Mouse (Mus musculus): Measurements from ENCODE around the gene Havcr1. TPM values are rescaled to one million over a fixed set of nuclear protein-coding genes. Genes with fewer than 3 reads are reported as not detected.
"Not testable (repeated sequence)": the region's sequence is repeated elsewhere in the genome, so short reads cannot be mapped to it uniquely, and the experiment has no call there.

The Havcr1 gene
- not detected for total RNA-seq (2021)
- long read RNA-seq, experiment 1 = 0 reads
- long read RNA-seq, experiment 2 = 0 reads

DNA sequence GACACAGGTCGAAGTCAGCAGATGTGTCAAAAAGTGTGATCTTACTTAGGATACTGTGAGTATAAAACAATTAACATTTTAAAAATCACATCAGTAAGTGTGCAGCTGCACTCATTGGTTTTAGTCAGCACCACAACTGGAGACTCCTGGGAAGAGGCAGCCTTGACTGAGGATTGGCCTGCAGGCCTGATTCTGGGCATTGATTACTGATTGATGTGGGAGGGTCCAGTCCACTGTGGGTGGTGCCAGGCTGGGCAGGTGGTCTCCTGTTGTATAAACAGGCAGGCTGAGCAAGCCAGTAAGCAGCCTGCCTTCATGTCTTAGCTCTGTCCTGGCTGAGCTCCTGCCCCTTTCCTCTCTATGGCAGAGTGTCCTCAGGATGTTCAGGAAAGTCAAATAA is at the start of gene Havcr1:
Havcr1 (plus strand) TSS at position 5 of the 400 bp plus-strand sequence.
- intact Hi-C loops (cut with DNase I) = loop anchor here (10.0 kb wide), 1 partner anchor 1320 kb away; no protein-coding TSS in a partner anchor

DNA sequence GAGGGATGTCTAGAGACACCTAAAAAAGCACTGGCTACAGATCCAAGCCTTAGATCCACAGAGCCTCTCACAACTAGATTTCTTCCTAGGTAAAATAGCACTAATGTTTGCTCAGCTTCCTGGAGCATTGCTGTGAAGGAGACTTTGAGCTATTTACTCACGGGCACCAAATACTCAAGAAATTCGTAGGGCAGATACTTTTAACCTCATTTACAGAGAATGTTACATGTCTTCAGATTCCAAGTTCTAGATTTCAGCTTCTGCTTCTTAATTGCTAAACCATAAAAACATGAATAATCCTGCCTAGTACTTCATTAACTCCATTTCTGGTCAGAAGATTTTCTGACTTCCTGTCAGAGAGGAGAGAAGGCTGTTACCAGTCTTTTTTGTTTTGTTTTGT is 44.7 kb upstream of the Havcr1 start:
- intact Hi-C loops (cut with DNase I) = no loop called here
- no peak for DNase-seq (ENCODE audit: extremely low spot score in 1 of 2, low spot score in 2 of 2)
- TF ChIP-seq CTCF (IDR thresholded peaks at IDR 0.05) = no peak
- Histone ChIP-seq H3K4me3 (no peak overlapping the region), H3K27ac (no peak overlapping the region)

More for the DNA sequence above, at the start of gene Havcr1:
- not testable (repeated sequence) for H3K27ac ChIP-seq; DNase-seq (ENCODE audit: extremely low spot score in 1 of 2, low spot score in 2 of 2); H3K4me3 ChIP-seq

DNA sequence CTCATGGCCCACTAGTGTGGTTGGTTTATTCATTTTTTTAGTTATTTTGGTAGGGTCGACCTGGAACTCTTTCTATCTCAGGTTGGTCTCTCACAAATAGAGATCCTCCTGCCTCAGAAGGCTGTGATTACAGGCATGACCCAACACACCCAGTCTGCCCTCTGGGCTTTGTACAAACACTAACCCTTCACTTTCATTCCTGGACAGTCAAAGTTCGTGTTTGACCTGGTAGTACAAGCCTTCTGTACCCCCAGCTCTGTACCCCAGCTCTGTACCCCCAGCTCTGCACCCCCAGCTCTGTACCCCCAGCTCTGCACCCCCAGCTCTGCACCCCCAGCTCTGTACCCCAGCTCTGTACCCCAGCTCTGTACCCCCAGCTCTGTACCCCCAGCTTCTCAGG is 39.0 kb upstream of the Havcr1 start:
- H3K4me3 ChIP-seq; intact Hi-C loops (cut with DNase I); DNase-seq (ENCODE audit: extremely low spot score in 1 of 2, low spot score in 2 of 2); H3K27ac ChIP-seq: not testable (repeated sequence)

DNA sequence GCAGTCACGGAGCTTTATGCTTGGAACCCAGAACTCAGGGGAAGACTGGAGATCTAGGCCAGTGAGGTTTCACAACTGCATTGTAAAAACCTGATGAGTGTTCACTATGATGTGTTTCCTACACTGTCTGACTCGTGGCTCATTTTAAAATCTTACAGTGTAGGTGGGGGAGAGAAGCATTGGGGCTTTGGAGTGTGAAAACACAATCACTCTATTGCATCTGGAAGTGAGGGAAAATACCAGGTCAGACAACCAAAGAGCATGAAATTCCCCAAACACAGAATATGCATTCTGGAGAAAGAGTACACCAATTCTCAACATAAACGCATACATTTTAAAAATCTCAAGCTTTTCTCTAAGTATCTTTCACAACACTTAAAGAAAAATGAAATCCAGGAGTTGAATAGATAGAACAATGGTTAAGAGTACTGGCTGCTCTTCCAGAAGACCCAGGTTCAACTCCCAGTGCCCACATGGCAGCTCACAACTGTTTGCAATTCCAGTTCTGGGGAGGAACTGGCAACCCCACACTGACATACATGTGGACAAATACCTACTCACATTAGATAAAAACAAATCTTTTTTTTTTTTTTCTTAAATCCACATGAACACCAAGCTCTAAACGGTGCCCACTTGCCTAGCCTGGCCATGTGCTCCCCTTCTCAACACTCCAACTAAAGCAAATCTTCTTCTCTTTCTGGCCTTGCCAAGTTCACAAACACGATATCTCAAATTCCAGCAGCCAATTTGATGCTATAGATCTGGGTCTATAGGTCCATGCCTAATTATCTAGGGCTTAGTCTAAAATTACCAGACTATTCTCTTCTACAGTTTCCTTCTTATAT is 37.2 kb upstream of the Havcr1 start:
- H3K4me3 ChIP-seq = no peak overlapping the region
- H3K27ac ChIP-seq = no peak overlapping the region
- DNase-seq (ENCODE audit: extremely low spot score in 1 of 2, low spot score in 2 of 2) = no peak
- intact Hi-C loops (cut with DNase I) = no loop called here
- no peak for TF ChIP-seq CTCF (IDR thresholded peaks at IDR 0.05)

DNA sequence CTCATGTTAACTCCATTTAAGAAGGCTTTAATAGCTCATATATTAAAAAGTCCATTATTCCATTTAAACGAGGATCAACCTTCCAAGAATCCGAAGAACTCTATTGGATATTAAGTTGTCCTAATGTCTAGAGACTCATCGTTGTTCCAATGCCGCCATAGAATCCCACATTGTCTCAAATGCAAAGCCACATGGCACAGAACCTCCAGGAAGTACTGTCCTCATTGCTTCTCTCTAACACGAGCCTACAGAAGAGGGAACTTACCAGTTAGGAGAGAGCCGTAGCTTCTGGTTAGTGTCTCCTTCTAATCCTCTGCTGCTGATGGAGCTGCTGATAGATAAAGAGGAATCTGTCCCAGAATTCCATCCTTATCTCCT is 36.6 kb upstream of the Havcr1 start:
- no peak for TF ChIP-seq CTCF (IDR thresholded peaks at IDR 0.05)
- H3K27ac ChIP-seq = no peak overlapping the region
- intact Hi-C loops (cut with DNase I) = no loop called here
- no peak for DNase-seq (ENCODE audit: extremely low spot score in 1 of 2, low spot score in 2 of 2)
- no peak overlapping the region for H3K4me3 ChIP-seq

DNA sequence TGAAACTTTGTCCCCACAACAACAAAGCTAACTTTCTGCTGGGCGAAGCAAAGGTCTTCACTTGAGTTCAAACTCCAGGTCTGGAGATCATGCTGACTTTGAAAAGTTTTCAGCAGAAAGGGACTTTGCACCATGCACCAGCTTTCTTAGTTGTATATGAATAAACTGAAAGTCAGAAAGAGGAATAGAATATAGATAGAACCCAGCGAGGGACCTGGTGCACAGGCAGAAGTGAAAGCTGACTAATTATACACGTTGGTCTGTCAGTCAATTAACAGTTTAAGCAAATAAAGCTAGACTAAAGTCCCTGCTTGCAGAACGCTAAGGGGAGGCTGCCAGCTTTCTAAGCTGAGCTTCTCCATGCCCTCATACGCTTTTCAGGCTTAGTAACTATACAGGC is 36.0 kb upstream of the Havcr1 start:
- Histone ChIP-seq H3K4me3 (no peak overlapping the region), H3K27ac (no peak overlapping the region)
- intact Hi-C loops (cut with DNase I) = no loop called here
- no peak for TF ChIP-seq CTCF (IDR thresholded peaks at IDR 0.05)
- no peak for DNase-seq (ENCODE audit: extremely low spot score in 1 of 2, low spot score in 2 of 2)

DNA sequence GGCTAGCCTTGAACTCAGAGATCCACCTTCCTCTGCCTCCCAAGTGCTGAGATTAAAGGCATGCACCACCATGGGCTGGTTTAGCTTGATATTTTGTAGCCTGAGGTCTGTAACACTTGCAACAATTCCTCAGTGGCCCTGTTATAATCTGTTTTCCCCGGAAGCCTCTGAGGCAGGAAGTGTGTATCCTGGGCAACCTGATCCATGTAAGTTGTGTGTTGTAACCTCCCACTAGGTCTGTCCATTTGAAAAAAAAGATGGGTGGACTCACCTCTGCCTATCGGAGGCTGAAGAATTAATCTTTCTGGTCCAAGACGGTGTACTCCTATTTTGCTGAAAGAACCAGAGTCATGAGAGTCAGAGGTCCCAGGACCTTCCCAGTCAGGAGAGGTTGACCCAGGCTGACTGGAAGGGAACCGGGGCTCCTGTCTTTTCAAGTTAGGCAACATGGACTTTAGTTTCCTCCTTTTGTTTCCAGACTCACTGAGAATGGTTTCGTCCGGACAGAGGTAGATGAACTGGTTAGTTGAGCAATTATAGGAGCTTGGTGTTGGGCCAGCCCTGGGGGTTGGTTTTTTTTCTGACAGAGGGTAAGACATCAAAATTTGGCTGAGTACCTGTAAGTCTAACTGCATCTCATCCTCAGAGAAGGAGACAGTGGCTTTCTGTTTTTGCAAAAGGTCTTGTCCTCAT is 28.1 kb upstream of the Havcr1 start, which contains the start of gene Timd2:
Timd2 (minus strand) TSS at position 398 of the 693 bp plus-strand sequence.
- intact Hi-C loops (cut with DNase I) = no loop called here
- no peak for TF ChIP-seq CTCF (IDR thresholded peaks at IDR 0.05)
- Histone ChIP-seq H3K27ac (no peak within 1 kb of the TSS), H3K4me3 (no peak within 1 kb of the TSS)
- no peak for DNase-seq (ENCODE audit: extremely low spot score in 1 of 2, low spot score in 2 of 2)

DNA sequence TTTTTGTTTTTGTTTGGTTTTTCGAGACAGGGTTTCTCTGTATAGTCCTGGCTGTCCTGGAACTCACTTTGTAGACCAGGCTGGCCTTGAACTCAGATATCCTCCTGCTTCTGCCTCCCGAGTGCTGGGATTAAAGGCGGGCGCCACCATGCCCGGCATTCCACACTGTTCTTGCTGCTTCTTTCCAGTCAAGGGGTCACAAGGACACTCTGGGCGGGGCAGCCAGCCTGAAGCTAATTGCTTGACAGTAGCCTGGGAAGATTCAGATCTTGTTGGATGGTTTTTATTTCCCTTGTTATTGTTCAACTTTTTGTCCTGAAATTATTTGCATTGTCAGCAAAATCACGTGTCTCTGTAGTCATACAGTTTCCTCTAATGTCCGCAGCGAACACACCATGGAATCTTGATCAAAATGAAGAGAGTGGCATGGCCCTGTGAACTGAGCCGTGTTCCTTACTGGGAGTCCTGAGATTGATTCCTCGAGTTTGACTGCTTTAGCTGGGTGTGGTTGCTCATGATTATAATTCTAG is 3.3 kb upstream of the Havcr1 start:
- no peak for DNase-seq (ENCODE audit: extremely low spot score in 1 of 2, low spot score in 2 of 2)
- Histone ChIP-seq H3K27ac (no peak overlapping the region), H3K4me3 (no peak overlapping the region)
- no peak for TF ChIP-seq CTCF (IDR thresholded peaks at IDR 0.05)
- intact Hi-C loops (cut with DNase I) = loop anchor here (10.0 kb wide), 1 partner anchor 1323 kb away; no protein-coding TSS in a partner anchor

DNA sequence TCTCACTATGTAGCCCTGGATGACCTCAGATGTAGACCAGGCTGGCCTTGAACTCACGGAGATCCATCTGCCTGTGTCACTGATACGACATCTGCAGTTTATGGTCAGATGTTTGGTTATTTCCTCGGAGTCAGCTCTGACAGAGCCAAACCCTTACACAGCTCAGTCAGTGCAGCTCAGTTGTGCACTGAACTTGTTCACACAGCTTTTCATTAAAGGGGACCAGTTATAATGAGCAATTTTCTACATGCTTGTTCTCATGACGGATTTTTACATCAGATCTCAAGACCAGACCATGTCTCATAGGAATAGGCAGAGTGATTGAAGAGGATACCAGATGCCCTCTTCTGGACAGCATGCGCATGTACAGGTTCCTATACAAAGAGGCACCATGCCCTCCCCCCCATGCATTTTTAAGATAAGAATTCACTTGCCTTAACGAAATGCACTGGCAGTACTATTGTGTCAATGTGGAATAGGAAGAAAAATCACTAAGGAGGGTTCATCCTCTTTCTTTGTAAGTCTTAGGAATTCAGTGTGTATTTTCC is 1.6 kb upstream of the Havcr1 start:
- Histone ChIP-seq H3K4me3 (no peak overlapping the region), H3K27ac (no peak overlapping the region)
- intact Hi-C loops (cut with DNase I) = loop anchor here (10.0 kb wide), 1 partner anchor 1321 kb away; no protein-coding TSS in a partner anchor
- peak in 1 of 2 experiments; percentile 11 for DNase-seq (ENCODE audit: extremely low spot score in 1 of 2, low spot score in 2 of 2)
- peak; percentile 73 for TF ChIP-seq CTCF (IDR thresholded peaks at IDR 0.05)

DNA sequence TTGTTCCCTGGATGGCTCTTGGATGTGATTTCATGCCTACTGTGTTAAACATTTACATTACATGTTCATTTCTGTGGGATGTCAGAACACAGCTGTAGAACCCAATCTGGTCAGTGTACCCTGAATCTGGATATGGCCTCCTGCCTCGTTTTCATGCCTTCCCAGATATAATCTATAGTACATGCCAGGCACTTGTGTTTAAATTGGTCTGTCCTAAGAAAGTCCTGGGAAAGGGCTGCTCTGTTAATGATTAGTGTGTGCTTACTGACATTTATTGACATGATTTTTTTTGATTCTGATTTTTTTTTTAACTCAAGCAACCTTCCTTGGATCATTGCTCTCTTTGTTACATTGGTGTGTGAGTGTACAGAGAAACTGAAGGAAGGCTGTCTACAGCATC is 263 bp upstream of the Havcr1 start:
- Histone ChIP-seq H3K27ac (no peak overlapping the region), H3K4me3 (no peak overlapping the region)
- intact Hi-C loops (cut with DNase I) = loop anchor here (10.0 kb wide), 1 partner anchor 1320 kb away; no protein-coding TSS in a partner anchor
- TF ChIP-seq CTCF (IDR thresholded peaks at IDR 0.05) = no peak
- no peak for DNase-seq (ENCODE audit: extremely low spot score in 1 of 2, low spot score in 2 of 2)

DNA sequence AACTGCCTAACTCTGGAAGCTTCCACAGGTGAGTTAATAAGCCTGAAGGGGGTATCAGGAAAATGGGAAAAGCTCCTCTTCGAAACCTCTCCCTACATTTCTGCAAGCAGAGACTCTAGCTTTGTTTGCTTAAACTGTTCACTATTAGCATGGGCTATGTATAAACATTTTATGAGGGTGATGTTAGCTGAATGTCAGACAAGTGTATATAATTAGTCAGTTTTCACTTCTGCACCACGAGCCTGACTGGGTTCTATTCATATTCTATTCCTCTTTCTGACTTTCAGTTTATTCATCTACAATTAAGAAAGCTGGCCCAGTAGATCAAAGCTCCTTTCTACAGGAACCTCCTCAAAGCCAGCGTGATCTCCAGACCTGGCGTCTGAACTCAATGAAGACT is 4.6 kb downstream of the Havcr1 start:
- intact Hi-C loops (cut with DNase I) = loop anchor here (10.0 kb wide), 1 partner anchor 1315 kb away; no protein-coding TSS in a partner anchor
- H3K4me3 ChIP-seq = no peak overlapping the region
- DNase-seq (ENCODE audit: extremely low spot score in 1 of 2, low spot score in 2 of 2) = no peak
- no peak overlapping the region for H3K27ac ChIP-seq
- TF ChIP-seq CTCF (IDR thresholded peaks at IDR 0.05) = no peak

DNA sequence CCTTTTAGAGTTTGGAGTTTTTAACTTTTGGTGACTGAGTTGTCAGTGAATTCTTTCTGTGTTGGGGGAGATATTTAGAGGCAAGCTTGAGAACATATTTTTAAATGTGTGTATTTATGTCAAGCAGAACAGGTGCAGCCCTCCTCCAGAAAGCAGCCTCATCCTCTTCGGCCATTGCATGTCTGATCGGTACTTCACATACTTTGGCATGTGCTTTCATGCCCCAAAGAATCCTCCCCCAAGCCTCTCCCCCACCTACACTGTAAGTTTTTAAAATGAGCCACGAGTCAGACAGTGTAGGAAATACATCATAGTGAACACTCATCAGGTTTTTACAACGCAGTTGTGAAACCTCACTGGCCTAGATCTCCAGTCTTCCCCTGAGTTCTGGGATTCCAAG is 6.0 kb downstream of the Havcr1 start:
- Histone ChIP-seq H3K27ac (no peak overlapping the region), H3K4me3 (no peak overlapping the region)
- intact Hi-C loops (cut with DNase I) = no loop called here
- TF ChIP-seq CTCF (IDR thresholded peaks at IDR 0.05) = no peak
- no peak for DNase-seq (ENCODE audit: extremely low spot score in 1 of 2, low spot score in 2 of 2)

Measured in left cerebral cortex, adult 2 months (tissue).